Mouse (Mus musculus): ENCODE measurements around the gene Ecel1. TPM values are rescaled to one million over a fixed set of nuclear protein-coding genes. Genes with fewer than 3 reads are reported as not detected.

Gene Ecel1
- 37.5 and 40.5 TPM in 2 replicates for polyA plus RNA-seq (2015; fragmentation: Nextera tagmentation; extraction: Ambion mirVana)

GRCm38 (mm10) chr1:87156199-87156587 lies at the start of gene Ecel1:
TSS of gene Ecel1 (minus strand) at chr1:87156521.
- H3K9ac ChIP-seq = peak within 1 kb of the TSS; percentile 37
- peak within 1 kb of the TSS; percentile 83 for H3K4me2 ChIP-seq
- H3K27me3 ChIP-seq = peaks cover 52% of the 10 kb centered on the region
- 2% methylated on average over 11 of the region's 12 CpGs for WGBS
- H3K4me1 ChIP-seq (replicated peaks) = peaks cover 34% of the 10 kb centered on the region
- H3K36me3 ChIP-seq = no peaks in the 10 kb centered on the region
- H3K9me3 ChIP-seq = no peaks in the 10 kb centered on the region
- H3K4me3 ChIP-seq = peak within 1 kb of the TSS; percentile 43
- 0 out of 2 replicates have a peak within 1 kb of the TSS, but pooled peaks have one; percentile 15 for H3K27ac ChIP-seq (replicated peaks)
- ATAC-seq (ENCODE audit: low FRiP score, low read depth) = peak; percentile 28; the same call in 1 of the 2 replicates

GRCm38 (mm10) chr1:87205502-87205901 lies 49.2 kb upstream of the Ecel1 start:
- no peak for ATAC-seq (ENCODE audit: low FRiP score, low read depth)
- Histone ChIP-seq H3K4me1 (replicated peaks) (no peaks in the 10 kb centered on the region), H3K4me2 (no peak overlapping the region), H3K4me3 (no peak overlapping the region), H3K36me3 (no peaks in the 10 kb centered on the region), H3K27me3 (peaks cover 8% of the 10 kb centered on the region), H3K9ac (no peak overlapping the region), H3K27ac (replicated peaks) (no peak overlapping the region), H3K9me3 (no peaks in the 10 kb centered on the region)
- WGBS = 51% methylated on average over 3 of the region's 3 CpGs

GRCm38 (mm10) chr1:87205038-87205437 lies 48.7 kb upstream of the Ecel1 start:
- H3K9me3 ChIP-seq = no peaks in the 10 kb centered on the region
- no peaks in the 10 kb centered on the region for H3K36me3 ChIP-seq
- H3K4me1 ChIP-seq (replicated peaks) = no peaks in the 10 kb centered on the region
- no peak overlapping the region for H3K9ac ChIP-seq
- H3K27me3 ChIP-seq = peaks cover 8% of the 10 kb centered on the region
- 71% methylated on average over 6 of the region's 6 CpGs for WGBS
- H3K4me2 ChIP-seq = no peak overlapping the region
- no peak overlapping the region for H3K4me3 ChIP-seq
- H3K27ac ChIP-seq (replicated peaks) = no peak overlapping the region
- ATAC-seq (ENCODE audit: low FRiP score, low read depth) = no peak

GRCm38 (mm10) chr1:87204465-87204864 lies 48.1 kb upstream of the Ecel1 start, which contains the start of gene Chrng:
TSS of gene Chrng (plus strand) at chr1:87204657.
- Histone ChIP-seq H3K9me3 (no peaks in the 10 kb centered on the region), H3K36me3 (no peaks in the 10 kb centered on the region), H3K4me1 (replicated peaks) (no peaks in the 10 kb centered on the region), H3K27ac (replicated peaks) (no peak within 1 kb of the TSS), H3K4me3 (no peak within 1 kb of the TSS), H3K27me3 (peaks cover 8% of the 10 kb centered on the region), H3K4me2 (no peak within 1 kb of the TSS), H3K9ac (no peak within 1 kb of the TSS)
- WGBS = 91% methylated on average over 7 of the region's 7 CpGs
- no peak for ATAC-seq (ENCODE audit: low FRiP score, low read depth)

- WGBS = 82% methylated on average over 5 of the region's 5 CpGs
- Histone ChIP-seq H3K4me2 (no peak overlapping the region), H3K27ac (replicated peaks) (no peak overlapping the region), H3K36me3 (no peaks in the 10 kb centered on the region), H3K27me3 (peaks cover 8% of the 10 kb centered on the region), H3K9me3 (no peaks in the 10 kb centered on the region), H3K4me3 (no peak overlapping the region), H3K4me1 (replicated peaks) (no peaks in the 10 kb centered on the region), H3K9ac (no peak overlapping the region)
- no peak for ATAC-seq (ENCODE audit: low FRiP score, low read depth)
These were observed 47.5 kb upstream of the Ecel1 start for GRCm38 (mm10) chr1:87203779-87204178.

GRCm38 (mm10) chr1:87201848-87202247 lies 45.5 kb upstream of the Ecel1 start:
- Histone ChIP-seq H3K27me3 (peaks cover 8% of the 10 kb centered on the region), H3K27ac (replicated peaks) (no peak overlapping the region), H3K9me3 (no peaks in the 10 kb centered on the region), H3K4me3 (no peak overlapping the region), H3K36me3 (no peaks in the 10 kb centered on the region), H3K9ac (no peak overlapping the region), H3K4me1 (replicated peaks) (no peaks in the 10 kb centered on the region), H3K4me2 (no peak overlapping the region)
- ATAC-seq (ENCODE audit: low FRiP score, low read depth) = no peak
- 31% methylated on average over 1 of the region's 1 CpGs for WGBS

- WGBS = 71% methylated on average over 2 of the region's 2 CpGs
- Histone ChIP-seq H3K27me3 (0 out of 2 replicates have a peak, but pooled peaks cover under 1% of the 10 kb centered on the region), H3K4me3 (no peak overlapping the region), H3K4me1 (replicated peaks) (no peaks in the 10 kb centered on the region), H3K27ac (replicated peaks) (no peak overlapping the region), H3K36me3 (no peaks in the 10 kb centered on the region), H3K9me3 (no peaks in the 10 kb centered on the region), H3K9ac (no peak overlapping the region), H3K4me2 (no peak overlapping the region)
- ATAC-seq (ENCODE audit: low FRiP score, low read depth) = no peak
These were observed 44.5 kb upstream of the Ecel1 start for GRCm38 (mm10) chr1:87200811-87201210.

GRCm38 (mm10) chr1:87198119-87199065 lies 42.1 kb upstream of the Ecel1 start:
- no peak overlapping the region for H3K4me2 ChIP-seq
- no peak for ATAC-seq (ENCODE audit: low FRiP score, low read depth)
- 78% methylated on average over 12 of the region's 12 CpGs for WGBS
- no peak overlapping the region for H3K27ac ChIP-seq (replicated peaks)
- H3K9me3 ChIP-seq = no peaks in the 10 kb centered on the region
- no peaks in the 10 kb centered on the region for H3K27me3 ChIP-seq
- no peaks in the 10 kb centered on the region for H3K36me3 ChIP-seq
- no peaks in the 10 kb centered on the region for H3K4me1 ChIP-seq (replicated peaks)
- no peak overlapping the region for H3K9ac ChIP-seq
- no peak overlapping the region for H3K4me3 ChIP-seq

GRCm38 (mm10) chr1:87197296-87197695 lies 41.0 kb upstream of the Ecel1 start:
- 81% methylated on average over 9 of the region's 9 CpGs for WGBS
- no peak overlapping the region for H3K4me2 ChIP-seq
- H3K36me3 ChIP-seq = no peaks in the 10 kb centered on the region
- no peak overlapping the region for H3K27ac ChIP-seq (replicated peaks)
- no peaks in the 10 kb centered on the region for H3K9me3 ChIP-seq
- H3K4me3 ChIP-seq = no peak overlapping the region
- no peak overlapping the region for H3K9ac ChIP-seq
- H3K27me3 ChIP-seq = no peaks in the 10 kb centered on the region
- no peaks in the 10 kb centered on the region for H3K4me1 ChIP-seq (replicated peaks)
- ATAC-seq (ENCODE audit: low FRiP score, low read depth) = no peak

GRCm38 (mm10) chr1:87190429-87190828 lies 34.1 kb upstream of the Ecel1 start, which contains the start of gene Chrnd:
TSS of gene Chrnd (plus strand) at chr1:87190607.
- Histone ChIP-seq H3K9ac (no peak within 1 kb of the TSS), H3K36me3 (no peaks in the 10 kb centered on the region), H3K27me3 (peaks cover 18% of the 10 kb centered on the region), H3K9me3 (no peaks in the 10 kb centered on the region), H3K27ac (replicated peaks) (no peak within 1 kb of the TSS), H3K4me3 (no peak within 1 kb of the TSS), H3K4me2 (no peak within 1 kb of the TSS), H3K4me1 (replicated peaks) (peaks cover 12% of the 10 kb centered on the region)
- 38% methylated on average over 4 of the region's 4 CpGs for WGBS
- no peak for ATAC-seq (ENCODE audit: low FRiP score, low read depth)

- H3K27me3 ChIP-seq = peaks cover 40% of the 10 kb centered on the region
- under 1% methylated on average over 15 of the region's 15 CpGs for WGBS
These were observed 30.7 kb upstream of the Ecel1 start for GRCm38 (mm10) chr1:87187037-87187355.

GRCm38 (mm10) chr1:87186261-87187036 lies 30.1 kb upstream of the Ecel1 start:
- peaks cover 38% of the 10 kb centered on the region for H3K27me3 ChIP-seq
- peak overlapping the region; percentile 50 for H3K9ac ChIP-seq
- no peak overlapping the region for H3K27ac ChIP-seq (replicated peaks)
- peak overlapping the region; percentile 51 for H3K4me3 ChIP-seq
- no peaks in the 10 kb centered on the region for H3K36me3 ChIP-seq
- no peaks in the 10 kb centered on the region for H3K9me3 ChIP-seq
- peak overlapping the region; percentile 95 for H3K4me2 ChIP-seq
- WGBS = 2% methylated on average over 53 of the region's 54 CpGs
- peak; percentile 66 for ATAC-seq (ENCODE audit: low FRiP score, low read depth)
- H3K4me1 ChIP-seq (replicated peaks) = peaks cover 22% of the 10 kb centered on the region

More at GRCm38 (mm10) chr1:87187037-87187355, 30.7 kb upstream of the Ecel1 start:
- H3K4me3 ChIP-seq = peak overlapping the region; percentile 51
- no peaks in the 10 kb centered on the region for H3K36me3 ChIP-seq
- ATAC-seq (ENCODE audit: low FRiP score, low read depth) = peak; percentile 49
- peak overlapping the region; percentile 95 for H3K4me2 ChIP-seq
- H3K4me1 ChIP-seq (replicated peaks) = peaks cover 22% of the 10 kb centered on the region
- peak overlapping the region; percentile 50 for H3K9ac ChIP-seq
- no peaks in the 10 kb centered on the region for H3K9me3 ChIP-seq
- no peak overlapping the region for H3K27ac ChIP-seq (replicated peaks)
